Mouse (Mus musculus): ENCODE measurements around the gene I0C0044D17Rik.

Gene I0C0044D17Rik

DNA sequence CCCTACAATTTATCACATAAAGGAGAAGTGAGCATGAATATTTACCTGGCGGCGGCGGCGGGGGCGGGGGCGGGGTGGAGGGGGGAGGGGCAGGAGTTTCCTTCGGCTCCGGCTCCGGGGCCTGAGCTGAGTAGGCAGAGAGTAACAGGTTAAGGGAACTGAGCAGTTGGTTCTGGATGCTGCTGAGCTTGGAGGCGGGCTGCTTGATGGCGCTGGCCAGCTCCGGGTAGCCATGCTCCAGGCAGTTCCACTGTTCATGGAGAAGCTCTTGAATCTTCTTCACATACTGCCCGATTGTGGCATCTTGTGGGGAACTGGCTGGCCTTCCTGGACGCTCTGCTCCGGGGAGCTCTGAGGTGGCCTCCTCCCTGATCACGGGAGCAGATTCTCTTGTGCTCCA lies 45.4 kb downstream of the I0C0044D17Rik start:
- in situ Hi-C loops (cut with MboI, MseI), result no loop called here

DNA sequence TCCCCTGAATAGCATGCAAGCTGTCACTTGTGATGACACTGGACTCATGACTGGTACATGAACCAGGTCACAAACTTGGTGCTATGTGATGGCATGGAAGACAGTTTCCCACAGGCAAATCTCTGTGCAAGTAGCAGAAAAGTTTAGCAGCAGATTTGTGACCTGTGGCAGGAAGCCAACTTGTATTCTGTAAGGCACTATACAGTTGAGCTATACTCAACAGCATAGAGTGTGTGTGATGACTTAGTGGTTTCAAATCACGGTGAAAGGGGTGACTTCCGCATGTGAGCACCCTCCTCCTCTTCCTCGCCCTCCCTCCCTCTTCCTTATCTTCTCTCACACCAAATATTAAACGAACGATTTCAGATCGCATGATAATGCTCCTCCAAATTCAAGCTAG lies 46.2 kb downstream of the I0C0044D17Rik start:
- in situ Hi-C loops (cut with MboI, MseI), result no loop called here

DNA sequence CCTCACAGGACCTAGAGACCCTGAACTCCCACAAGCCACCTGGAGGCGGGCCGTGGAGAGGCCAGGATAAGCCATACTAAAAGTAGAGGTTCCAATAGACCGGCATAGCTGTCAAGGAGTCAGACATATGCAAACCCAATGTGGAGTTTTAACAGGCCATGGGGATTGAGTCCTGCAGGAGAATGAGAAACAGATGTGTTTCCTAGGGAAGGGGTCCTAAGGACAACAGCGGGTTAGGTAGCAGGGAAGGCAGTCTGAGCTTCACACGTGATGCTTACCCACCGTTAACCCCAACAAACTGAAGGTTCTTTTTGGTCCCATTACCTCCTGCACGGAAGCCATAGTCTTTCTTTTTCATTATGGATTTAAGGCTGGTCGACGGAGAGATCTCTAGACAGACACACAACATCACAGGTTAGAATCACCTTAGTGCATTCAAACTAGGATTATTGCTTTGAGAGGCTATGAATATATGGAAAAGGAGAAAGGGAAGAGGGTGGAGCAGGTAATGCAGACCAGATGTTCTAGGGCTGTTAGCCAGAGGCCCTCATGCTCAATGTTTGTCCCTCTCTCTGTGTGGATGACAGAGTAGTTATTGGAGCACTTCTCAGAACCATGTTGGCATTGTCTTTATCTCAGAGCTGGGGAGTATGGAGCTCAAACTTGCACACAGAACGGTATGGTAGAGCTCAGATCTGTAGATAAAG lies 46.8 kb downstream of the I0C0044D17Rik start:
- in situ Hi-C loops (cut with MboI, MseI), result no loop called here

DNA sequence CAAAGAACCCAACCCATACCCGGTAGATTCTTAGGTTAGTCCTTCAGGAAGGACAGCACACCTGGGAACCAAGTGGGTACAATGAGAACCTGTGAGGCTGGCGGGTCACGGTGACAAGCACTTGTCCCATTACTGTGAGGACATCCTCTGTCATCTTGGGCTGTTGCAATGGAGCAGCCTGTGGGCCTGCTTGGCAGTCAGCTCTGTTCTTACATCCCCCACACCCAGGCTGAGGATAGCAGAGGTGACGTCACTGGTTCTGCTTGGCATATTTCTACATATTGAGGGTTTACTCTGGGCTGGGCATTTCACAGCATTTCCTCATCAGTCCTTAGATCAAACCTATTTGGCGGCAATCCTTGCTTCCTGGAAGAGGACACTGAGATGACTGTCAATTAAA lies 49.9 kb downstream of the I0C0044D17Rik start:
- in situ Hi-C loops (cut with MboI, MseI), result no loop called here
